Mouse (Mus musculus) left cerebral cortex, postnatal 25 days (tissue): ENCODE data around the gene a. TPM values are rescaled to one million over a fixed set of nuclear protein-coding genes. Genes with fewer than 3 reads are reported as not detected.

Source experiments
- total RNA-seq, 2 experiments: library from RNA; stranded (reverse); gene quantifications; 2 replicates each; pipeline ENCODE4 v1.2.3; 2021

a gene
- total RNA-seq, 2 experiments from 2014 or later, result not detected

Other genes with a start within 250 kb of the a start
- 1 to 10 TPM in 1 of 2 experiments, not detected in 1; 1.4 TPM for gene 1700003F12Rik, start 244.3 kb upstream of the a start, total RNA-seq
- not detected for gene Actl10, start 239.6 kb upstream of the a start, total RNA-seq
- 10 to 100 TPM; 82.5 to 88.7 TPM for gene Necab3, start 232.5 kb upstream of the a start, total RNA-seq
- gene E2f1, start 221.5 kb upstream of the a start, total RNA-seq, result 10 to 100 TPM in 1 of 2 experiments, 1 to 10 TPM in 1; 8.8 to 10.1 TPM
- 10 to 100 TPM; 11.4 to 14.1 TPM for gene Pxmp4, start 187.7 kb upstream of the a start, total RNA-seq
- 10 to 100 TPM; 12.1 to 13.1 TPM for gene Zfp341, start 178.1 kb upstream of the a start, total RNA-seq
- not detected for gene 4930519P11Rik, start 178.0 kb upstream of the a start, total RNA-seq
- gene Chmp4b, start 139.7 kb upstream of the a start, total RNA-seq, result 100 to 1,000 TPM; 215 to 218 TPM
- gene Gm14214, start 21.4 kb upstream of the a start, total RNA-seq, result not detected
- 100 to 1,000 TPM in 1 of 2 experiments, 10 to 100 TPM in 1; 99.4 to 101 TPM for gene Raly, start 306 bp upstream of the a start, total RNA-seq
- gene Eif2s2, start 101.5 kb downstream of the a start, total RNA-seq, result 10 to 100 TPM; 47.1 to 48.5 TPM
- gene Gm14226, start 226.9 kb downstream of the a start, total RNA-seq, result under 1 TPM; 0.11 to 0.16 TPM